Mouse (Mus musculus): ENCODE data around the gene Dusp3. TPM values are rescaled to one million over a fixed set of nuclear protein-coding genes. Genes with fewer than 3 reads are reported as not detected.

Gene Dusp3
- polyA plus RNA-seq (2014; fragmentation: Nextera tagmentation; extraction: Ambion mirVana): 15.7 and 16.9 TPM in 2 replicates

- 79% methylated on average over 3 of the region's 3 CpGs for WGBS
- DNase-seq (no peak), ATAC-seq (ENCODE audit: insufficient read depth) (no peak)
- H3K9ac ChIP-seq: no peak within 1 kb of the TSS
- H3K4me2 ChIP-seq: peak within 1 kb of the TSS; percentile 35; the same call in 1 of the 2 replicates
- H3K27ac ChIP-seq (ENCODE audit: low read depth): no peak within 1 kb of the TSS
- no peaks in the 10 kb centered on the region for H3K36me3 ChIP-seq (ENCODE audit: insufficient read depth)
- no peaks in the 10 kb centered on the region for H3K27me3 ChIP-seq (ENCODE audit: insufficient read depth, low read length)
- H3K4me3 ChIP-seq (ENCODE audit: low read depth, low read length): no peak within 1 kb of the TSS
- no peaks in the 10 kb centered on the region for H3K9me3 ChIP-seq (ENCODE audit: low read depth, low read length)
- H3K4me1 ChIP-seq (ENCODE audit: insufficient read depth): no peaks in the 10 kb centered on the region
- no peak for TF ChIP-seq CTCF (IDR thresholded peaks at IDR 0.05; ENCODE audit: low read depth)
Observed at GRCm38 (mm10) chr11:101986913-101987312, at the start of gene Dusp3. Dusp3 (minus strand) TSS chr11:101987013.

- DNase-seq (no peak), ATAC-seq (ENCODE audit: insufficient read depth) (no peak)
- no peak for TF ChIP-seq CTCF (IDR thresholded peaks at IDR 0.05; ENCODE audit: low read depth)
- Histone ChIP-seq H3K4me2 (no peak overlapping the region), H3K9me3 (ENCODE audit: low read depth, low read length) (no peaks in the 10 kb centered on the region), H3K4me1 (ENCODE audit: insufficient read depth) (no peaks in the 10 kb centered on the region), H3K27me3 (ENCODE audit: insufficient read depth, low read length) (no peaks in the 10 kb centered on the region), H3K4me3 (ENCODE audit: low read depth, low read length) (no peak overlapping the region), H3K36me3 (ENCODE audit: insufficient read depth) (no peaks in the 10 kb centered on the region), H3K27ac (ENCODE audit: low read depth) (no peak overlapping the region), H3K9ac (no peak overlapping the region)
- 65% methylated on average over 7 of the region's 7 CpGs for WGBS
Observed at GRCm38 (mm10) chr11:102036336-102036735, 49.5 kb upstream of the Dusp3 start.

GRCm38 (mm10) chr11:102035456-102035960 is 48.7 kb upstream of the Dusp3 start:
- Histone ChIP-seq H3K27ac (ENCODE audit: low read depth) (no peak overlapping the region), H3K9ac (no peak overlapping the region), H3K9me3 (ENCODE audit: low read depth, low read length) (no peaks in the 10 kb centered on the region), H3K4me3 (ENCODE audit: low read depth, low read length) (no peak overlapping the region), H3K4me1 (ENCODE audit: insufficient read depth) (no peaks in the 10 kb centered on the region), H3K4me2 (no peak overlapping the region), H3K36me3 (ENCODE audit: insufficient read depth) (no peaks in the 10 kb centered on the region), H3K27me3 (ENCODE audit: insufficient read depth, low read length) (no peaks in the 10 kb centered on the region)
- no peak for DNase-seq
- 64% methylated on average over 5 of the region's 5 CpGs for WGBS
- ATAC-seq (ENCODE audit: insufficient read depth): no peak
- no peak for TF ChIP-seq CTCF (IDR thresholded peaks at IDR 0.05; ENCODE audit: low read depth)

GRCm38 (mm10) chr11:102034887-102035286 is 48.1 kb upstream of the Dusp3 start:
- Histone ChIP-seq H3K36me3 (ENCODE audit: insufficient read depth) (no peaks in the 10 kb centered on the region), H3K27me3 (ENCODE audit: insufficient read depth, low read length) (no peaks in the 10 kb centered on the region), H3K4me1 (ENCODE audit: insufficient read depth) (no peaks in the 10 kb centered on the region), H3K9me3 (ENCODE audit: low read depth, low read length) (no peaks in the 10 kb centered on the region), H3K4me2 (no peak overlapping the region), H3K4me3 (ENCODE audit: low read depth, low read length) (no peak overlapping the region), H3K9ac (no peak overlapping the region), H3K27ac (ENCODE audit: low read depth) (no peak overlapping the region)
- no peak for DNase-seq
- 68% methylated on average over 8 of the region's 8 CpGs for WGBS
- no peak for ATAC-seq (ENCODE audit: insufficient read depth)
- TF ChIP-seq CTCF (IDR thresholded peaks at IDR 0.05; ENCODE audit: low read depth): no peak

GRCm38 (mm10) chr11:102033055-102033591 is 46.3 kb upstream of the Dusp3 start:
- Histone ChIP-seq H3K4me1 (ENCODE audit: insufficient read depth) (no peaks in the 10 kb centered on the region), H3K4me3 (ENCODE audit: low read depth, low read length) (no peak overlapping the region), H3K27me3 (ENCODE audit: insufficient read depth, low read length) (no peaks in the 10 kb centered on the region), H3K9ac (no peak overlapping the region), H3K36me3 (ENCODE audit: insufficient read depth) (no peaks in the 10 kb centered on the region), H3K27ac (ENCODE audit: low read depth) (no peak overlapping the region), H3K9me3 (ENCODE audit: low read depth, low read length) (no peaks in the 10 kb centered on the region), H3K4me2 (no peak overlapping the region)
- no peak for ATAC-seq (ENCODE audit: insufficient read depth)
- no peak for DNase-seq
- no peak for TF ChIP-seq CTCF (IDR thresholded peaks at IDR 0.05; ENCODE audit: low read depth)
- 83% methylated on average over 12 of the region's 12 CpGs for WGBS

- TF ChIP-seq CTCF (IDR thresholded peaks at IDR 0.05; ENCODE audit: low read depth): no peak
- no peak overlapping the region for H3K9ac ChIP-seq
- ATAC-seq (ENCODE audit: insufficient read depth) (no peak), DNase-seq (no peak)
- no peak overlapping the region for H3K4me3 ChIP-seq (ENCODE audit: low read depth, low read length)
- 78% methylated on average over 7 of the region's 7 CpGs for WGBS
- H3K36me3 ChIP-seq (ENCODE audit: insufficient read depth): no peaks in the 10 kb centered on the region
- H3K4me2 ChIP-seq: no peak overlapping the region
- no peaks in the 10 kb centered on the region for H3K27me3 ChIP-seq (ENCODE audit: insufficient read depth, low read length)
- no peaks in the 10 kb centered on the region for H3K9me3 ChIP-seq (ENCODE audit: low read depth, low read length)
- no peak overlapping the region for H3K27ac ChIP-seq (ENCODE audit: low read depth)
- peaks cover 3% of the 10 kb centered on the region; the same call in 1 of the 2 replicates for H3K4me1 ChIP-seq (ENCODE audit: insufficient read depth)
Observed at GRCm38 (mm10) chr11:102031149-102031548, 44.3 kb upstream of the Dusp3 start.

GRCm38 (mm10) chr11:102029966-102030365 is 43.2 kb upstream of the Dusp3 start:
- ATAC-seq (ENCODE audit: insufficient read depth) (no peak), DNase-seq (no peak)
- H3K4me1 ChIP-seq (ENCODE audit: insufficient read depth): peaks cover 5% of the 10 kb centered on the region; the same call in 1 of the 2 replicates
- no peak overlapping the region for H3K4me3 ChIP-seq (ENCODE audit: low read depth, low read length)
- H3K27me3 ChIP-seq (ENCODE audit: insufficient read depth, low read length): no peaks in the 10 kb centered on the region
- no peaks in the 10 kb centered on the region for H3K9me3 ChIP-seq (ENCODE audit: low read depth, low read length)
- no peak overlapping the region for H3K27ac ChIP-seq (ENCODE audit: low read depth)
- H3K4me2 ChIP-seq: no peak overlapping the region
- no peak for TF ChIP-seq CTCF (IDR thresholded peaks at IDR 0.05; ENCODE audit: low read depth)
- H3K36me3 ChIP-seq (ENCODE audit: insufficient read depth): no peaks in the 10 kb centered on the region
- 30% methylated on average over 7 of the region's 7 CpGs for WGBS
- H3K9ac ChIP-seq: no peak overlapping the region

Measured in lung, embryonic 14.5 days (tissue).